Mouse (Mus musculus) limb, embryonic 14.5 days (tissue): ENCODE measurements around the gene Pald1. TPM values are rescaled to one million over a fixed set of nuclear protein-coding genes. Genes with fewer than 3 reads are reported as not detected.

ENCODE experiments used
- ATAC-seq: fragments of 200-750 bp; cut with Nextera tagmentation; 2 replicates; pipeline ENCODE4 v1.8.0; 2017; ENCODE audit warnings: low read depth, moderate number of reproducible peaks, moderate TSS enrichment; ENCODE audit not compliant: low FRiP score
- DNase-seq: peaks from one replicate; pipeline ENCODE4 v3.0.0-alpha.2; 2015; ENCODE audit warnings: low spot score
- H3K27ac ChIP-seq: fragments of 300-500 bp; sonication (generic); replicated peaks from 2 replicates; pipeline ENCODE4 v1.5.1; 2014; ENCODE audit warnings: low read depth, mild to moderate bottlenecking, low read length, moderate library complexity, mixed read lengths
- H3K27me3 ChIP-seq: fragments of 300-500 bp; sonication (generic); 2 replicates; pipeline ENCODE4 v1.6.1; 2014; ENCODE audit warnings: low read length, mixed read lengths; ENCODE audit not compliant: control insufficient read depth, insufficient read depth
- H3K36me3 ChIP-seq: fragments of 300-500 bp; sonication (generic); 2 replicates; pipeline ENCODE4 v1.6.1; 2014; ENCODE audit warnings: mild to moderate bottlenecking, low read length, moderate library complexity, mixed read lengths; ENCODE audit not compliant: control insufficient read depth, insufficient read depth
- H3K4me1 ChIP-seq: fragments of 300-500 bp; sonication (generic); 2 replicates; pipeline ENCODE4 v1.6.1; 2014; ENCODE audit warnings: antibody characterized with exemption, low read length, mixed read lengths; ENCODE audit not compliant: control insufficient read depth, insufficient read depth
- H3K4me2 ChIP-seq: fragments of 300-500 bp; sonication (generic); replicated peaks from 2 replicates; pipeline ENCODE4 v1.6.1; 2014; ENCODE audit warnings: low read depth, mild to moderate bottlenecking, low read length, moderate library complexity; ENCODE audit not compliant: severe bottlenecking
- H3K4me3 ChIP-seq: fragments of 300-500 bp; sonication (generic); replicated peaks from 2 replicates; pipeline ENCODE4 v1.5.1; 2014; ENCODE audit warnings: low read length
- H3K9ac ChIP-seq: fragments of 300-500 bp; sonication (generic); 2 replicates; pipeline ENCODE4 v1.6.1; 2014; ENCODE audit warnings: mild to moderate bottlenecking, low read depth, low read length, moderate library complexity; ENCODE audit not compliant: severe bottlenecking
- H3K9me3 ChIP-seq: fragments of 300-500 bp; sonication (generic); 2 replicates; pipeline ENCODE4 v1.6.1; 2016; ENCODE audit warnings: low read length; ENCODE audit not compliant: control insufficient read depth
- POLR2A ChIP-seq: fragments of 200-500 bp; IDR thresholded peaks from 2 replicates; pipeline ENCODE4 v1.8.0; 2012; ENCODE audit warnings: inconsistent platforms, mild to moderate bottlenecking, moderate library complexity, borderline replicate concordance; ENCODE audit not compliant: insufficient read depth, insufficient read length; ENCODE audit errors: extremely low read depth
- WGBS: fragments of 180-500 bp; shearing (Covaris S2); extraction: QIAGEN DNeasy Blood & Tissue Kit; methylation state at CpG from one replicate; pipeline ENCODE4 v1.1.7; 2014; 5-methylcytosine and 5-hydroxymethylcytosine counted together
- polyA plus RNA-seq, 2 experiments: library from polyadenylated mRNA; depleted of rRNA in 1 of 2; stranded (reverse) in 1 of 2; unstranded in 1 of 2; fragments of >200 nt; fragmentation: Nextera tagmentation in 1 of 2; extraction: Ambion mirVana in 1 of 2; gene quantifications; 2 replicates each; pipeline versions ENCODE4 v1.2.1 to v1.2.3; 2012 to 2014

Gene Pald1
- polyA plus RNA-seq, 2 experiments, result 19.4 to 24.9 TPM

- 31% methylated on average over 7 of the region's 7 CpGs for WGBS
- ATAC-seq, result no peak
- Histone ChIP-seq H3K4me2 (no peak overlapping the region), H3K27ac (no peak overlapping the region), H3K36me3 (no peaks in the 10 kb centered on the region), H3K4me1 (peaks cover 7% of the 10 kb centered on the region; the same call in 1 of the 2 replicates), H3K9ac (no peak overlapping the region), H3K4me3 (no peak overlapping the region), H3K27me3 (peaks cover 54% of the 10 kb centered on the region), H3K9me3 (no peaks in the 10 kb centered on the region)
- TF ChIP-seq POLR2A, result no peak
- no peak for DNase-seq
Measured at GRCm38 (mm10) chr10:61416561-61416960, 33.2 kb upstream of the Pald1 start.

GRCm38 (mm10) chr10:61415890-61416289 lies 32.6 kb upstream of the Pald1 start:
- Histone ChIP-seq H3K4me3 (no peak overlapping the region), H3K9me3 (no peaks in the 10 kb centered on the region), H3K36me3 (no peaks in the 10 kb centered on the region), H3K9ac (no peak overlapping the region), H3K27ac (no peak overlapping the region), H3K4me1 (peaks cover 7% of the 10 kb centered on the region; the same call in 1 of the 2 replicates), H3K4me2 (no peak overlapping the region), H3K27me3 (peaks cover 54% of the 10 kb centered on the region)
- 10% methylated on average over 8 of the region's 8 CpGs for WGBS
- ATAC-seq (no peak), DNase-seq (no peak)
- TF ChIP-seq POLR2A, result no peak

- no peak for ATAC-seq
- no peak overlapping the region for H3K9ac ChIP-seq
- H3K4me3 ChIP-seq, result no peak overlapping the region
- H3K36me3 ChIP-seq, result no peaks in the 10 kb centered on the region
- 61% methylated on average over 3 of the region's 3 CpGs for WGBS
- no peak for TF ChIP-seq POLR2A
- no peak overlapping the region for H3K27ac ChIP-seq
- no peaks in the 10 kb centered on the region for H3K9me3 ChIP-seq
- H3K27me3 ChIP-seq, result peaks cover 51% of the 10 kb centered on the region
- DNase-seq, result no peak
- no peak overlapping the region for H3K4me2 ChIP-seq
- peaks cover 7% of the 10 kb centered on the region; the same call in 1 of the 2 replicates for H3K4me1 ChIP-seq
Measured at GRCm38 (mm10) chr10:61415240-61415639, 31.9 kb upstream of the Pald1 start.

- no peak overlapping the region for H3K9ac ChIP-seq
- no peak for TF ChIP-seq POLR2A
- no peaks in the 10 kb centered on the region for H3K9me3 ChIP-seq
- DNase-seq (no peak), ATAC-seq (no peak)
- peaks cover 30% of the 10 kb centered on the region for H3K27me3 ChIP-seq
- H3K4me3 ChIP-seq, result no peak overlapping the region
- no peaks in the 10 kb centered on the region for H3K36me3 ChIP-seq
- H3K27ac ChIP-seq, result no peak overlapping the region
- H3K4me1 ChIP-seq, result peaks cover 1% of the 10 kb centered on the region; the same call in 1 of the 2 replicates
- WGBS, result 39% methylated on average over 21 of the region's 21 CpGs
- H3K4me2 ChIP-seq, result no peak overlapping the region
Measured at GRCm38 (mm10) chr10:61412910-61413625, 29.7 kb upstream of the Pald1 start.

GRCm38 (mm10) chr10:61410193-61410592 lies 26.9 kb upstream of the Pald1 start:
- no peak for DNase-seq
- Histone ChIP-seq H3K36me3 (no peaks in the 10 kb centered on the region), H3K9me3 (no peaks in the 10 kb centered on the region), H3K4me3 (no peak overlapping the region), H3K4me1 (no peaks in the 10 kb centered on the region), H3K4me2 (no peak overlapping the region), H3K9ac (no peak overlapping the region), H3K27me3 (peaks cover 10% of the 10 kb centered on the region; the same call in 1 of the 2 replicates), H3K27ac (no peak overlapping the region)
- TF ChIP-seq POLR2A, result no peak
- 33% methylated on average over 9 of the region's 9 CpGs for WGBS
- ATAC-seq, result no peak

GRCm38 (mm10) chr10:61409776-61410175 lies 26.4 kb upstream of the Pald1 start:
- no peak overlapping the region for H3K4me2 ChIP-seq
- H3K36me3 ChIP-seq, result no peaks in the 10 kb centered on the region
- no peak for ATAC-seq
- no peak for TF ChIP-seq POLR2A
- DNase-seq, result no peak
- peaks cover 8% of the 10 kb centered on the region; the same call in 1 of the 2 replicates for H3K27me3 ChIP-seq
- no peaks in the 10 kb centered on the region for H3K4me1 ChIP-seq
- no peak overlapping the region for H3K27ac ChIP-seq
- no peak overlapping the region for H3K4me3 ChIP-seq
- no peaks in the 10 kb centered on the region for H3K9me3 ChIP-seq
- no peak overlapping the region for H3K9ac ChIP-seq
- WGBS, result 2% methylated on average over 4 of the region's 4 CpGs
